In genomic region chr8:61041951-61042350, GRCm38 (mm10) we compare ENCODE assay signal across 8 mouse cellular contexts. TPM values are rescaled to one million over a fixed set of nuclear protein-coding genes. Genes with fewer than 3 reads are reported as not detected.
DNase-seq lines count a peak whose midpoint lies in the region; ATAC-seq lines count a peak whose summit lies in the region.

No protein-coding gene starts in this region.

- no peak for ATAC-seq in neural tube, embryonic 15.5 days (ENCODE audit: low FRiP score)
- ATAC-seq in hindbrain, embryonic 16.5 days = 0 out of 2 replicates have a peak, but pooled peaks have one; percentile 61

- no peaks in the 10 kb centered on the region for H3K4me1 ChIP-seq in neural tube, embryonic 15.5 days
- no peaks in the 10 kb centered on the region for H3K4me1 ChIP-seq in hindbrain, embryonic 16.5 days (ENCODE audit: control insufficient read depth, insufficient read depth, low read depth, low read length)

- H3K4me2 ChIP-seq in neural tube, embryonic 15.5 days = no peak overlapping the region
- H3K4me2 ChIP-seq in hindbrain, embryonic 16.5 days (ENCODE audit: low read length) = no peak overlapping the region

- DNase-seq in neural tube, embryonic 10.5 days (ENCODE audit: extremely low spot score, low spot score) = peak; percentile 53
- peak; percentile 35 for DNase-seq in adrenal gland, adult 2 months
- peak; percentile 49 for DNase-seq in embryo, embryonic 9.5 days (ENCODE audit: extremely low spot score)
- DNase-seq in left cerebral cortex, postnatal 36 days (ENCODE audit: low spot score in 2 of 2) = peak; percentile 17 to 34
- DNase-seq in naive thymus-derived CD4-positive, alpha-beta T cell, adult 2 months (ENCODE audit: low read depth) = peak; percentile 59
- DNase-seq in thymus, postnatal 36 days = peak; percentile 37 to 40

- no peak overlapping the region for H3K9ac ChIP-seq in neural tube, embryonic 15.5 days (replicated peaks)
- no peak overlapping the region for H3K9ac ChIP-seq in hindbrain, embryonic 16.5 days (ENCODE audit: low read depth, low read length)

- intact Hi-C loops in left cerebral cortex, postnatal 36 days (cut with DNase I) = loop anchor here (10.0 kb wide), 1 partner anchor 473 kb away; no protein-coding TSS in a partner anchor

- no peak overlapping the region for H3K4me3 ChIP-seq in neural tube, embryonic 15.5 days (replicated peaks)
- H3K4me3 ChIP-seq in hindbrain, embryonic 16.5 days (ENCODE audit: low read length) = no peak overlapping the region

- H3K36me3 ChIP-seq in neural tube, embryonic 15.5 days = peaks cover 2% of the 10 kb centered on the region
- H3K36me3 ChIP-seq in hindbrain, embryonic 16.5 days (ENCODE audit: control insufficient read depth, insufficient read depth, low read length) = peaks cover 6% of the 10 kb centered on the region

- no peaks in the 10 kb centered on the region for H3K9me3 ChIP-seq in neural tube, embryonic 15.5 days (replicated peaks)
- no peaks in the 10 kb centered on the region for H3K9me3 ChIP-seq in hindbrain, embryonic 16.5 days (ENCODE audit: control insufficient read depth, low read length)

- no peaks in the 10 kb centered on the region for H3K27me3 ChIP-seq in neural tube, embryonic 15.5 days (replicated peaks)
- H3K27me3 ChIP-seq in hindbrain, embryonic 16.5 days (replicated peaks; ENCODE audit: control insufficient read depth, insufficient read depth, low read length) = no peaks in the 10 kb centered on the region

- H3K27ac ChIP-seq in neural tube, embryonic 15.5 days (replicated peaks) = no peak overlapping the region
- H3K27ac ChIP-seq in hindbrain, embryonic 16.5 days (ENCODE audit: low read depth, low read length) = no peak overlapping the region

RNA-seq across cellular contexts. Expression of gene Nek1, which starts 49.0 kb away (rescaled TPM):
- 27.8 and 29.3 TPM in 2 replicates for polyA plus RNA-seq in neural tube, embryonic 15.5 days (2015; fragmentation: Nextera tagmentation; extraction: Ambion mirVana)
- total RNA-seq in adrenal gland, adult 2 months (2021) = 10 to 100 TPM; 14.7 to 15.0 TPM
- 12.7 and 15.0 TPM in 2 replicates for polyA plus RNA-seq in adrenal gland, adult 2 months (2012; rRNA removed)
- polyA plus RNA-seq in hindbrain, embryonic 16.5 days (2015; fragmentation: Nextera tagmentation; extraction: Ambion mirVana) = 26.4 and 30.3 TPM in 2 replicates
- total RNA-seq in left cerebral cortex, postnatal 36 days (2021) = 10 to 100 TPM; 25.0 to 31.6 TPM

RNA-seq across cellular contexts. Expression of gene Clcn3, which starts 58.9 kb away (rescaled TPM):
- 62.7 and 69.3 TPM in 2 replicates for polyA plus RNA-seq in neural tube, embryonic 15.5 days (2015; fragmentation: Nextera tagmentation; extraction: Ambion mirVana)
- total RNA-seq in adrenal gland, adult 2 months (2021) = 10 to 100 TPM; 40.9 to 47.4 TPM
- 7.9 and 9.1 TPM in 2 replicates for polyA plus RNA-seq in adrenal gland, adult 2 months (2012; rRNA removed)
- 79.0 and 79.5 TPM in 2 replicates for polyA plus RNA-seq in hindbrain, embryonic 16.5 days (2015; fragmentation: Nextera tagmentation; extraction: Ambion mirVana)
- 100 to 1,000 TPM; 132 to 133 TPM for total RNA-seq in left cerebral cortex, postnatal 36 days (2021)
